ENCODE assay signal across 17 mouse cellular contexts in genomic region chr6:95731570-95732367, GRCm38 (mm10). TPM values are rescaled to one million over a fixed set of nuclear protein-coding genes. Genes with fewer than 3 reads are reported as not detected.
DNase-seq lines count a peak whose midpoint lies in the region; ATAC-seq and TF ChIP-seq lines count a peak whose summit lies in the region.
"Had no signal": no experiment of that assay in that cellular context is flagged by ENCODE, and none has a peak within 500 bp of the region (broad histone marks: within the 10 kb centered on the region; RNA-seq: fewer than 3 reads in every experiment).

No protein-coding gene starts in this region.

- H3K27ac ChIP-seq in hindbrain, embryonic 10.5 days = no peak overlapping the region
- no peak overlapping the region for H3K27ac ChIP-seq in hindbrain, embryonic 14.5 days
- no peak overlapping the region for H3K27ac ChIP-seq in embryonic facial prominence, embryonic 14.5 days (replicated peaks; ENCODE audit: low read depth, low read length)
- H3K27ac ChIP-seq in limb, embryonic 14.5 days (replicated peaks; ENCODE audit: low read depth, low read length) = no peak overlapping the region
- H3K27ac ChIP-seq: macrophage had no signal

- H3K4me3 ChIP-seq in hindbrain, embryonic 10.5 days = no peak overlapping the region
- H3K4me3 ChIP-seq in hindbrain, embryonic 14.5 days (replicated peaks; ENCODE audit: low read length) = no peak overlapping the region
- H3K4me3 ChIP-seq in embryonic facial prominence, embryonic 14.5 days (ENCODE audit: low read depth, low read length) = no peak overlapping the region
- no peak overlapping the region for H3K4me3 ChIP-seq in limb, embryonic 14.5 days (replicated peaks; ENCODE audit: low read length)
- H3K4me3 ChIP-seq: heart, embryonic 12.5 days had no signal

- H3K27me3 ChIP-seq in hindbrain, embryonic 10.5 days (ENCODE audit: insufficient read depth, poor library complexity, severe bottlenecking) = no peaks in the 10 kb centered on the region; the same call in 1 of the 2 replicates
- no peaks in the 10 kb centered on the region for H3K27me3 ChIP-seq in hindbrain, embryonic 14.5 days (ENCODE audit: control insufficient read depth, insufficient read depth, low read length)
- no peaks in the 10 kb centered on the region for H3K27me3 ChIP-seq in embryonic facial prominence, embryonic 14.5 days (replicated peaks; ENCODE audit: control insufficient read depth, insufficient read depth, low read length)
- no peaks in the 10 kb centered on the region for H3K27me3 ChIP-seq in limb, embryonic 14.5 days (ENCODE audit: control insufficient read depth, insufficient read depth, low read length)
- H3K27me3 ChIP-seq: heart, embryonic 12.5 days had no signal

- no peak overlapping the region for H3K4me2 ChIP-seq in hindbrain, embryonic 14.5 days (replicated peaks)
- no peak overlapping the region for H3K4me2 ChIP-seq in embryonic facial prominence, embryonic 14.5 days (ENCODE audit: low read depth, low read length)
- no peak overlapping the region for H3K4me2 ChIP-seq in limb, embryonic 14.5 days (replicated peaks; ENCODE audit: low read depth, low read length, severe bottlenecking)
- H3K4me2 ChIP-seq: heart, embryonic 12.5 days had no signal

- ATAC-seq in hindbrain, embryonic 14.5 days (ENCODE audit: low FRiP score) = no peak
- no peak for ATAC-seq in embryonic facial prominence, embryonic 14.5 days (ENCODE audit: low read depth)
- peak; percentile 50 for ATAC-seq in limb, embryonic 14.5 days (ENCODE audit: low FRiP score, low read depth)

- H3K9me3 ChIP-seq in hindbrain, embryonic 10.5 days = no peaks in the 10 kb centered on the region
- no peaks in the 10 kb centered on the region for H3K9me3 ChIP-seq in hindbrain, embryonic 14.5 days (ENCODE audit: control insufficient read depth, low read length)
- H3K9me3 ChIP-seq in embryonic facial prominence, embryonic 14.5 days (ENCODE audit: control insufficient read depth, low read length) = no peaks in the 10 kb centered on the region
- H3K9me3 ChIP-seq in limb, embryonic 14.5 days (ENCODE audit: control insufficient read depth, low read length) = no peaks in the 10 kb centered on the region

- no peaks in the 10 kb centered on the region for H3K36me3 ChIP-seq in hindbrain, embryonic 10.5 days
- no peaks in the 10 kb centered on the region for H3K36me3 ChIP-seq in hindbrain, embryonic 14.5 days (replicated peaks; ENCODE audit: control insufficient read depth, insufficient read depth)
- H3K36me3 ChIP-seq in embryonic facial prominence, embryonic 14.5 days (ENCODE audit: control insufficient read depth, insufficient read depth, low read length) = no peaks in the 10 kb centered on the region
- no peaks in the 10 kb centered on the region for H3K36me3 ChIP-seq in limb, embryonic 14.5 days (ENCODE audit: control insufficient read depth, insufficient read depth, low read length)
- H3K36me3 ChIP-seq: heart, embryonic 12.5 days had no signal

- DNase-seq in hindbrain, embryonic 10.5 days (ENCODE audit: low spot score) = peak; percentile 9
- DNase-seq in hindbrain, embryonic 14.5 days (ENCODE audit: low spot score) = no peak
- peak; percentile 19 to 50 for DNase-seq in lung, postnatal 4 days
- no peak for DNase-seq in lung, postnatal 25 days (ENCODE audit: low spot score)
- DNase-seq in embryonic facial prominence, embryonic 14.5 days (ENCODE audit: low spot score) = peak; percentile 53
- peak; percentile 6 for DNase-seq in limb, embryonic 14.5 days (ENCODE audit: low spot score)
- no peak for DNase-seq in adrenal gland, postnatal 36 days
- no peak for DNase-seq in left cerebral cortex, adult 11 months (ENCODE audit: low spot score)
- DNase-seq: adrenal gland, postnatal 10 days; cerebellum, adult 8-10 months; gastrocnemius, postnatal 25 days; heart, postnatal 36 days; midbrain, embryonic 14.5 days; right cerebral cortex, postnatal 25 days; thymus, adult 18-20 months had no signal

- no peaks in the 10 kb centered on the region for H3K4me1 ChIP-seq in hindbrain, embryonic 10.5 days (replicated peaks)
- no peaks in the 10 kb centered on the region for H3K4me1 ChIP-seq in hindbrain, embryonic 14.5 days (replicated peaks; ENCODE audit: control insufficient read depth, insufficient read depth, low read length)
- no peaks in the 10 kb centered on the region for H3K4me1 ChIP-seq in embryonic facial prominence, embryonic 14.5 days (ENCODE audit: control insufficient read depth, insufficient read depth, low read length)
- no peaks in the 10 kb centered on the region for H3K4me1 ChIP-seq in limb, embryonic 14.5 days (ENCODE audit: control insufficient read depth, insufficient read depth, low read length)
- H3K4me1 ChIP-seq: heart, embryonic 12.5 days had no signal

- no peak for TF ChIP-seq POLR2A in limb, embryonic 14.5 days (IDR thresholded peaks at IDR 0.05; ENCODE audit: borderline replicate concordance, extremely low read depth, insufficient read depth, insufficient read length)

- 60% methylated on average over 11 of the region's 11 CpGs for WGBS in hindbrain, embryonic 10.5 days
- 60% methylated on average over 11 of the region's 11 CpGs for WGBS in hindbrain, embryonic 14.5 days
- WGBS in embryonic facial prominence, embryonic 14.5 days = 42% methylated on average over 11 of the region's 11 CpGs
- 28% methylated on average over 11 of the region's 11 CpGs for WGBS in limb, embryonic 14.5 days

- no peak overlapping the region for H3K9ac ChIP-seq in hindbrain, embryonic 14.5 days
- no peak overlapping the region for H3K9ac ChIP-seq in embryonic facial prominence, embryonic 14.5 days (ENCODE audit: low read depth, low read length)
- no peak overlapping the region for H3K9ac ChIP-seq in limb, embryonic 14.5 days (ENCODE audit: low read depth, low read length, severe bottlenecking)
- H3K9ac ChIP-seq: heart, embryonic 12.5 days had no signal

RNA-seq across cellular contexts. Expression of gene Suclg2, which starts 13.2 kb away (rescaled TPM):
- 35.8 and 54.7 TPM in 2 replicates for polyA plus RNA-seq in hindbrain, embryonic 10.5 days (2016; fragmentation: Nextera tagmentation; extraction: Ambion mirVana)
- polyA plus RNA-seq in hindbrain, embryonic 14.5 days (2014; fragmentation: Nextera tagmentation; extraction: Ambion mirVana) = 16.9 and 17.0 TPM in 2 replicates
- 57.5 and 57.6 TPM in 2 replicates for polyA plus RNA-seq in embryonic facial prominence, embryonic 14.5 days (2014; fragmentation: Nextera tagmentation; extraction: Ambion mirVana)
- 27.2 and 30.7 TPM in 2 replicates for polyA plus RNA-seq in limb, embryonic 14.5 days (2012; rRNA removed)
- polyA plus RNA-seq in limb, embryonic 14.5 days (2014; fragmentation: Nextera tagmentation; extraction: Ambion mirVana) = 48.9 and 52.5 TPM in 2 replicates
- 100 to 1,000 TPM; 127 to 168 TPM for total RNA-seq in adrenal gland, postnatal 36 days (2021)

Comparison
In these comparisons a context has a peak if more than half of its experiments do, and no peak if none do; other contexts are left out.
1. DNase-seq: peak in hindbrain, embryonic 10.5 days (single experiment), lung, postnatal 4 days (2 of 2), embryonic facial prominence, embryonic 14.5 days (single experiment) and limb, embryonic 14.5 days (single experiment); none in hindbrain, embryonic 14.5 days (single experiment), lung, postnatal 25 days (single experiment), adrenal gland, postnatal 36 days (0 of 2) and left cerebral cortex, adult 11 months (single experiment).